Mouse (Mus musculus): ENCODE measurements around the gene Pdcd5.

Pdcd5 gene

GRCm38 (mm10) chr7:35646317-35647081 is 822 bp downstream of the Pdcd5 start:
- peak; percentile 19 for DNase-seq (ENCODE audit: low spot score)

GRCm38 (mm10) chr7:35640072-35640471 is 7.2 kb downstream of the Pdcd5 start:
- DNase-seq (ENCODE audit: low spot score): no peak

GRCm38 (mm10) chr7:35636874-35637273 is 10.4 kb downstream of the Pdcd5 start:
- no peak for DNase-seq (ENCODE audit: low spot score)

GRCm38 (mm10) chr7:35636229-35636628 is 11.1 kb downstream of the Pdcd5 start:
- DNase-seq (ENCODE audit: low spot score): peak; percentile 31

- DNase-seq (ENCODE audit: low spot score): no peak
Observed at GRCm38 (mm10) chr7:35628496-35628895, 18.8 kb downstream of the Pdcd5 start.

GRCm38 (mm10) chr7:35627371-35627770 is 19.9 kb downstream of the Pdcd5 start:
- DNase-seq (ENCODE audit: low spot score): no peak

- DNase-seq (ENCODE audit: low spot score): no peak
Observed at GRCm38 (mm10) chr7:35626038-35626437, 21.3 kb downstream of the Pdcd5 start.

GRCm38 (mm10) chr7:35622626-35623025 is 24.7 kb downstream of the Pdcd5 start:
- no peak for DNase-seq (ENCODE audit: low spot score)

GRCm38 (mm10) chr7:35617513-35617912 is 29.8 kb downstream of the Pdcd5 start:
- DNase-seq (ENCODE audit: low spot score): no peak

GRCm38 (mm10) chr7:35609245-35609644 is 38.1 kb downstream of the Pdcd5 start:
- DNase-seq (ENCODE audit: low spot score): no peak

GRCm38 (mm10) chr7:35606816-35607215 is 40.5 kb downstream of the Pdcd5 start:
- DNase-seq (ENCODE audit: low spot score): no peak

GRCm38 (mm10) chr7:35602766-35603165 is 44.6 kb downstream of the Pdcd5 start:
- no peak for DNase-seq (ENCODE audit: low spot score)

GRCm38 (mm10) chr7:35601106-35601505 is 46.2 kb downstream of the Pdcd5 start:
- no peak for DNase-seq (ENCODE audit: low spot score)

GRCm38 (mm10) chr7:35600031-35600430 is 47.3 kb downstream of the Pdcd5 start:
- DNase-seq (ENCODE audit: low spot score): no peak

- no peak for DNase-seq (ENCODE audit: low spot score)
Observed at GRCm38 (mm10) chr7:35599492-35599891, 47.8 kb downstream of the Pdcd5 start.

- DNase-seq (ENCODE audit: low spot score): no peak
Observed at GRCm38 (mm10) chr7:35594311-35594710, 53.0 kb downstream of the Pdcd5 start.
